Mouse (Mus musculus) intestine, postnatal 0 days (tissue): ENCODE results near the gene Ntng2. TPM values are rescaled to one million over a fixed set of nuclear protein-coding genes. Genes with fewer than 3 reads are reported as not detected.

Experiments used
- ATAC-seq: fragments of 200-750 bp; cut with Nextera tagmentation; 2 replicates; pipeline ENCODE4 v1.8.0; 2017; ENCODE audit warnings: mild to moderate bottlenecking, moderate TSS enrichment, moderate library complexity
- H3K27ac ChIP-seq: fragments of 300-500 bp; sonication (generic); 2 replicates; pipeline ENCODE4 v1.5.1; 2014; ENCODE audit warnings: mild to moderate bottlenecking, low read depth, low read length, moderate library complexity
- H3K27me3 ChIP-seq: fragments of 300-500 bp; sonication (generic); replicated peaks from 2 replicates; pipeline ENCODE4 v1.6.1; 2014; ENCODE audit warnings: low read length, mixed read lengths; ENCODE audit not compliant: control insufficient read depth, insufficient read depth
- H3K36me3 ChIP-seq: fragments of 300-500 bp; sonication (generic); 2 replicates; pipeline ENCODE4 v1.6.1; 2014; ENCODE audit warnings: mild to moderate bottlenecking, moderate library complexity; ENCODE audit not compliant: control insufficient read depth, insufficient read depth
- H3K4me1 ChIP-seq: fragments of 300-500 bp; sonication (generic); replicated peaks from 2 replicates; pipeline ENCODE4 v1.6.1; 2014; ENCODE audit warnings: antibody characterized with exemption, low read length, mixed read lengths; ENCODE audit not compliant: control insufficient read depth, insufficient read depth
- H3K4me2 ChIP-seq: fragments of 300-500 bp; sonication (generic); replicated peaks from 2 replicates; pipeline ENCODE4 v1.6.1; 2014; ENCODE audit warnings: low read depth, mild to moderate bottlenecking, moderate library complexity
- H3K4me3 ChIP-seq: fragments of 300-500 bp; sonication (generic); 2 replicates; pipeline ENCODE4 v1.5.1; 2014; ENCODE audit warnings: low read depth, low read length
- H3K9ac ChIP-seq: fragments of 300-500 bp; sonication (generic); 2 replicates; pipeline ENCODE4 v1.6.1; 2014; ENCODE audit warnings: mild to moderate bottlenecking, low read depth, low read length
- H3K9me3 ChIP-seq: fragments of 300-500 bp; sonication (generic); 2 replicates; pipeline ENCODE4 v1.6.1; 2016; ENCODE audit warnings: mixed run types; ENCODE audit not compliant: control insufficient read depth
- CTCF ChIP-seq: sonication (generic); IDR thresholded peaks from 2 replicates; pipeline ENCODE4 v1.5.1; 2016; ENCODE audit warnings: low read depth, mild to moderate bottlenecking, control low read depth, antibody characterized with exemption, moderate library complexity
- WGBS: fragments of 180-500 bp; shearing (Covaris S2); extraction: QIAGEN DNeasy Blood & Tissue Kit; methylation state at CpG from one replicate; pipeline ENCODE4 v1.1.7; 2014; 5-methylcytosine and 5-hydroxymethylcytosine counted together
- polyA plus RNA-seq: library from polyadenylated mRNA; unstranded; fragments of >200 nt; fragmentation: Nextera tagmentation; extraction: Ambion mirVana; gene quantifications from 2 replicates; pipeline ENCODE4 v1.2.1, GENCODE M21; 2015

The Ntng2 gene
- polyA plus RNA-seq, 1 experiment from 2014 or later = 0.21 TPM

GRCm38 (mm10) chr2:29250263-29251094 lies 2.3 kb downstream of the Ntng2 start:
- WGBS = 2% methylated on average over 44 of the region's 44 CpGs
- Histone ChIP-seq H3K9me3 (no peaks in the 10 kb centered on the region), H3K27ac (no peak overlapping the region), H3K4me3 (peak overlapping the region; percentile 66), H3K4me1 (peaks cover 10% of the 10 kb centered on the region; the same call in 1 of the 2 replicates), H3K4me2 (peak overlapping the region; percentile 96), H3K9ac (no peak overlapping the region), H3K27me3 (peaks cover 84% of the 10 kb centered on the region), H3K36me3 (no peaks in the 10 kb centered on the region)
- no peak for TF ChIP-seq CTCF
- ATAC-seq = no peak

- Histone ChIP-seq H3K4me1 (peaks cover 10% of the 10 kb centered on the region; the same call in 1 of the 2 replicates), H3K9ac (no peak overlapping the region), H3K27ac (no peak overlapping the region), H3K27me3 (peaks cover 80% of the 10 kb centered on the region), H3K4me2 (peak overlapping the region; percentile 37; the same call in 1 of the 2 replicates), H3K4me3 (no peak overlapping the region; the same call in 1 of the 2 replicates), H3K36me3 (no peaks in the 10 kb centered on the region), H3K9me3 (no peaks in the 10 kb centered on the region)
- 8% methylated on average over 10 of the region's 10 CpGs for WGBS
- ATAC-seq = no peak
- no peak for TF ChIP-seq CTCF
These were observed 3.0 kb downstream of the Ntng2 start for GRCm38 (mm10) chr2:29249852-29250251.

- no peaks in the 10 kb centered on the region for H3K9me3 ChIP-seq
- no peak overlapping the region for H3K9ac ChIP-seq
- H3K4me1 ChIP-seq = peaks cover 10% of the 10 kb centered on the region; the same call in 1 of the 2 replicates
- H3K27ac ChIP-seq = no peak overlapping the region
- no peak for TF ChIP-seq CTCF
- H3K4me2 ChIP-seq = no peak overlapping the region
- H3K27me3 ChIP-seq = peaks cover 68% of the 10 kb centered on the region
- H3K36me3 ChIP-seq = no peaks in the 10 kb centered on the region
- 56% methylated on average over 3 of the region's 3 CpGs for WGBS
- no peak overlapping the region for H3K4me3 ChIP-seq
- ATAC-seq = no peak
These were observed 4.3 kb downstream of the Ntng2 start for GRCm38 (mm10) chr2:29248551-29248950.

- Histone ChIP-seq H3K27me3 (peaks cover 56% of the 10 kb centered on the region), H3K4me3 (no peak overlapping the region), H3K36me3 (no peaks in the 10 kb centered on the region), H3K4me2 (no peak overlapping the region), H3K9ac (no peak overlapping the region), H3K27ac (no peak overlapping the region), H3K9me3 (no peaks in the 10 kb centered on the region), H3K4me1 (peaks cover 10% of the 10 kb centered on the region; the same call in 1 of the 2 replicates)
- ATAC-seq = no peak
- 71% methylated on average over 2 of the region's 2 CpGs for WGBS
- no peak for TF ChIP-seq CTCF
These were observed 5.4 kb downstream of the Ntng2 start for GRCm38 (mm10) chr2:29247386-29247785.

- H3K9ac ChIP-seq = no peak overlapping the region
- no peak for ATAC-seq
- TF ChIP-seq CTCF = no peak
- H3K9me3 ChIP-seq = no peaks in the 10 kb centered on the region
- H3K27me3 ChIP-seq = peaks cover 51% of the 10 kb centered on the region
- peaks cover 10% of the 10 kb centered on the region; the same call in 1 of the 2 replicates for H3K4me1 ChIP-seq
- H3K4me2 ChIP-seq = no peak overlapping the region
- no peaks in the 10 kb centered on the region for H3K36me3 ChIP-seq
- no peak overlapping the region for H3K27ac ChIP-seq
- H3K4me3 ChIP-seq = no peak overlapping the region
- WGBS = 72% methylated on average over 7 of the region's 7 CpGs
These were observed 5.9 kb downstream of the Ntng2 start for GRCm38 (mm10) chr2:29246891-29247290.

- no peaks in the 10 kb centered on the region for H3K36me3 ChIP-seq
- no peaks in the 10 kb centered on the region for H3K9me3 ChIP-seq
- no peak for ATAC-seq
- no peak overlapping the region for H3K9ac ChIP-seq
- H3K4me2 ChIP-seq = no peak overlapping the region
- no peak overlapping the region for H3K27ac ChIP-seq
- no peak for TF ChIP-seq CTCF
- peaks cover 45% of the 10 kb centered on the region for H3K27me3 ChIP-seq
- peaks cover 6% of the 10 kb centered on the region; the same call in 1 of the 2 replicates for H3K4me1 ChIP-seq
- no peak overlapping the region for H3K4me3 ChIP-seq
- WGBS = 65% methylated on average over 3 of the region's 3 CpGs
These were observed 6.5 kb downstream of the Ntng2 start for GRCm38 (mm10) chr2:29246275-29246674.
